Mouse (Mus musculus) megakaryocyte, embryonic 14.5 days (primary cell): Measurements from ENCODE around the gene Rnf167.

ENCODE experiments used
- FLI1 ChIP-seq: IDR thresholded peaks from 2 replicates; pipeline ENCODE4 v1.6.1; 2012; ENCODE audit warnings: low read length, inconsistent platforms, mixed read lengths
- GATA1 ChIP-seq: IDR thresholded peaks from 3 replicates; pipeline ENCODE4 v1.6.1; 2012; ENCODE audit warnings: mixed read lengths, low read length, inconsistent platforms, borderline replicate concordance

DNA sequence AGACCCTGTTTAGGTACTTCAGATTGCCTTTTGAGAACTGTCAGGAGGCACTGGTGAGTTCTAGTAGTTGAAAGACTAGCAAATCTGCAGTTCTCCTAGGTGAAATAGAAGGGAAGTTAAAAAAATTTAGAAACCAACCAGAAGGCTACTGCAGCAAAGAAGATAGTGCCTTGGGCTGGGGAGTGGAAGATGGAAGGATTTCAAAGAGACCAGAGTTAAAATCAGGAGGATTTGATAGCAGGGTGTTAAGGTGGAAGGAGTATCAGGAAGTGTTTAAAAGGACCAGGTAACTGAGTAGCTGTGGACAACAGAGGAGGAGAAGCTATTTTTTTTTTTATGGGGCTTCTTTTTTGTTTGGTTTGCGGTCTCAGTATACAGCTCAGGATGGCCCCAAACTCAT is 9.3 kb upstream of the Rnf167 start:
- TF ChIP-seq FLI1 (no peak), GATA1 (no peak)
